ENCODE assay signal across 8 mouse cellular contexts in the genomic region with DNA sequence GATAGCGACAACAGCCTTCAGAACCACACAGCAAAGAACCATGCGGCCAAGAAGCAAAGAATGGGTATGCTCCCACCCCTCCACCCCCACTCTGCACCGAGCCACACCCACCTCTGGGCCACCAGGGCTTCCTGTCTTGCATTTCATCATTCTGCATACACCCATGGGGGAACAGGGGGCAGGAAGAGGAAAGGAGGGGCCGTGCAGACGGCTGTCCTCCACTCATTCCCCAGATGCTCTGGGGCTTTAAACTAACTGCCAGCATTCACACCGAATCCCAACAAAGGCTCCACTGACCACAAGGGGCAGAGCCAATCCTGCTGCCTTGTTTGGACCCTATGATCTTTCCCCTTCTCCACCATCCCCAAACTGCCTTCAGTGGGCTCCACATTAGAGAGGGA. TPM values are rescaled to one million over a fixed set of nuclear protein-coding genes. Genes with fewer than 3 reads are reported as not detected.
DNase-seq lines count a peak whose midpoint lies in the region; ATAC-seq and TF ChIP-seq lines count a peak whose summit lies in the region.

No protein-coding gene starts in this region.

- WGBS in kidney, postnatal 0 days, result 14% methylated on average over 6 of the region's 6 CpGs
- WGBS in intestine, embryonic 16.5 days, result 8% methylated on average over 6 of the region's 6 CpGs
- WGBS in stomach, embryonic 16.5 days, result 15% methylated on average over 6 of the region's 6 CpGs

- H3K9ac ChIP-seq in kidney, postnatal 0 days (ENCODE audit: low read depth, low read length), result no peak overlapping the region
- H3K9ac ChIP-seq in intestine, embryonic 16.5 days (ENCODE audit: low read depth, low read length), result peak overlapping the region; percentile 46
- peak overlapping the region; percentile 46 for H3K9ac ChIP-seq in stomach, embryonic 16.5 days (ENCODE audit: low read length)

- H3K4me1 ChIP-seq in kidney, postnatal 0 days (replicated peaks; ENCODE audit: insufficient read depth, low read length), result peaks cover 42% of the 10 kb centered on the region
- H3K4me1 ChIP-seq in intestine, embryonic 16.5 days (ENCODE audit: control insufficient read depth, insufficient read depth, low read length), result peaks cover 53% of the 10 kb centered on the region
- peaks cover 39% of the 10 kb centered on the region for H3K4me1 ChIP-seq in stomach, embryonic 16.5 days (ENCODE audit: control insufficient read depth, insufficient read depth, low read length)

- peak; percentile 38 for TF ChIP-seq CTCF in kidney, postnatal 0 days (IDR thresholded peaks at IDR 0.05; ENCODE audit: low read depth)

- peak overlapping the region; percentile 32; the same call in 1 of the 2 replicates for H3K4me2 ChIP-seq in kidney, postnatal 0 days (ENCODE audit: low read length)
- H3K4me2 ChIP-seq in intestine, embryonic 16.5 days (ENCODE audit: low read depth, low read length), result peak overlapping the region; percentile 39
- peak overlapping the region; percentile 37 for H3K4me2 ChIP-seq in stomach, embryonic 16.5 days (ENCODE audit: low read depth, low read length)

- peaks cover 4% of the 10 kb centered on the region; the same call in 1 of the 2 replicates for H3K36me3 ChIP-seq in kidney, postnatal 0 days (ENCODE audit: insufficient read depth, low read length)
- H3K36me3 ChIP-seq in intestine, embryonic 16.5 days (ENCODE audit: control insufficient read depth, insufficient read depth, low read length), result no peaks in the 10 kb centered on the region
- H3K36me3 ChIP-seq in stomach, embryonic 16.5 days (ENCODE audit: control insufficient read depth, insufficient read depth, low read length), result no peaks in the 10 kb centered on the region; the same call in 1 of the 2 replicates

- peak overlapping the region; percentile 47 for H3K27ac ChIP-seq in kidney, postnatal 0 days
- H3K27ac ChIP-seq in intestine, embryonic 16.5 days (ENCODE audit: low read length), result peak overlapping the region; percentile 87
- H3K27ac ChIP-seq in stomach, embryonic 16.5 days (ENCODE audit: low read length), result peak overlapping the region; percentile 76

- peak; percentile 45 for DNase-seq in kidney, postnatal 0 days (ENCODE audit: low spot score)
- DNase-seq in kidney, adult 9 months, result no peak
- DNase-seq in heart, adult 18-20 months, result peak; percentile 58 to 84
- no peak for DNase-seq in cerebellum, adult 9-10 months

- no peak overlapping the region for H3K4me3 ChIP-seq in kidney, postnatal 0 days (replicated peaks; ENCODE audit: low read depth, low read length)
- peak overlapping the region; percentile 17; the same call in 1 of the 2 replicates for H3K4me3 ChIP-seq in intestine, embryonic 16.5 days (ENCODE audit: low read length)
- no peak overlapping the region for H3K4me3 ChIP-seq in stomach, embryonic 16.5 days (replicated peaks; ENCODE audit: low read length)

- no peak for ATAC-seq in kidney, postnatal 0 days (replicated peaks; ENCODE audit: low FRiP score, low read depth)
- ATAC-seq in intestine, embryonic 16.5 days, result peak; percentile 22
- peak; percentile 77 for ATAC-seq in megakaryocyte progenitor cell, adult 5-6 weeks (replicated peaks; ENCODE audit: poor library complexity)
- peak; percentile 49 for ATAC-seq in stomach, embryonic 16.5 days (ENCODE audit: insufficient read depth, low FRiP score)
- ATAC-seq in erythroid progenitor cell, adult 5-6 weeks (replicated peaks; ENCODE audit: low FRiP score, poor library complexity, severe bottlenecking), result no peak

- no peaks in the 10 kb centered on the region for H3K27me3 ChIP-seq in kidney, postnatal 0 days (ENCODE audit: insufficient read depth, low read length)
- no peaks in the 10 kb centered on the region for H3K27me3 ChIP-seq in intestine, embryonic 16.5 days (replicated peaks; ENCODE audit: control insufficient read depth, insufficient read depth, low read length)
- no peaks in the 10 kb centered on the region for H3K27me3 ChIP-seq in stomach, embryonic 16.5 days (ENCODE audit: control insufficient read depth, insufficient read depth, low read length)

- H3K9me3 ChIP-seq in kidney, postnatal 0 days (replicated peaks; ENCODE audit: low read length), result no peaks in the 10 kb centered on the region
- H3K9me3 ChIP-seq in intestine, embryonic 16.5 days (ENCODE audit: control insufficient read depth, low read length), result no peaks in the 10 kb centered on the region
- no peaks in the 10 kb centered on the region for H3K9me3 ChIP-seq in stomach, embryonic 16.5 days (replicated peaks; ENCODE audit: control insufficient read depth, low read length)

RNA-seq across cellular contexts. Expression of gene Ccdc88c, which starts 10.9 kb away (rescaled TPM):
- polyA plus RNA-seq in kidney, postnatal 0 days (2015; fragmentation: Nextera tagmentation; extraction: Ambion mirVana), result 7.6 and 7.8 TPM in 2 replicates
- 1 to 10 TPM; 3.6 to 4.0 TPM for total RNA-seq in heart, adult 18-20 months (2021)
- 13.1 and 13.6 TPM in 2 replicates for polyA plus RNA-seq in intestine, embryonic 16.5 days (2015; fragmentation: Nextera tagmentation; extraction: Ambion mirVana)
- total RNA-seq in megakaryocyte progenitor cell, adult 5-6 weeks (2015), result 29.2 and 42.9 TPM in 2 replicates
- total RNA-seq in megakaryocyte progenitor cell, adult 5-6 weeks (2017), result 78.9 and 97.7 TPM in 2 replicates
- 8.3 and 11.1 TPM in 2 replicates for polyA plus RNA-seq in stomach, embryonic 16.5 days (2015; fragmentation: Nextera tagmentation; extraction: Ambion mirVana)
- total RNA-seq in erythroid progenitor cell, adult 5-6 weeks (2015; ENCODE audit: low replicate concordance), result 96.4 and 130 TPM in 2 replicates
- total RNA-seq in erythroid progenitor cell, adult 5-6 weeks (2017; ENCODE audit: low replicate concordance), result 189 and 234 TPM in 2 replicates

Comparison
In these comparisons a context has a peak if more than half of its experiments do, and no peak if none do; other contexts are left out.
1. DNase-seq: peak in kidney, postnatal 0 days (single experiment) and heart, adult 18-20 months (2 of 2); none in kidney, adult 9 months (single experiment) and cerebellum, adult 9-10 months (single experiment).
2. ATAC-seq: peak in intestine, embryonic 16.5 days (single experiment), megakaryocyte progenitor cell, adult 5-6 weeks (single experiment) and stomach, embryonic 16.5 days (single experiment); none in kidney, postnatal 0 days (single experiment) and erythroid progenitor cell, adult 5-6 weeks (single experiment).
3. RNA of gene Ccdc88c, which starts 10.9 kb away (total RNA-seq): 96.4 to 234 TPM in erythroid progenitor cell, adult 5-6 weeks and 29.2 to 97.7 TPM in megakaryocyte progenitor cell, adult 5-6 weeks; 3.6 to 4.0 TPM in heart, adult 18-20 months; every median in the first group is over 4 times any median in the second.
4. Peak in every context shown above with its lines, with median percentiles within 50 percentile points of each other: H3K27ac ChIP-seq and H3K4me2 ChIP-seq.